Mouse (Mus musculus) thymus, adult 18-20 months (tissue): Measurements from ENCODE around the gene Mipep.

Experiments
- DNase-seq, 2 experiments: peaks; one replicate each; pipeline ENCODE4 v3.0.0; 2022; ENCODE audit warnings: mixed read lengths in 2 of 2

Mipep gene

GRCm38 (mm10) chr14:60784427-60785315 lies at the start of gene Mipep:
TSS of gene Mipep (plus strand) at chr14:60784573.
- peak; percentile 75 to 83 for DNase-seq

DNA sequence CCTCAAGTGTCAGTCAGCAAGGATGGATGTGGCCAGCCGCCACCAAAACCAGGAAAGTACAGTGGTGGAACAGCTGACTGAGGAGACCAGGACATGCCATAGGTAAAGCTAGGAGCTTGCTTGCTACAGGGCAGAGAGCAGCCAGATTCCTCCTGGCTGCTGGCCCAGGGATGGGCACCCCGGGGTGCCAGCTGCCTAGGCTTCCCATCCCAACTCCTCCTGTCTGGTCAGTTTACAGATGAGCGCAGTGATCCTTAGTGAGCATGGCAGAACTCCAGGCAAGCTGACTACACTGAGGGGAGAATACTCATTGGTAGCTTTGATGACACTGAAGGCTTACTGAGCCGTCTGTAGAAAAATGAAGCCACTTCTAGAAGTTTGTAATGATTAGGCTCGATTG lies 49.2 kb upstream of the Mipep start:
- DNase-seq, result no peak

DNA sequence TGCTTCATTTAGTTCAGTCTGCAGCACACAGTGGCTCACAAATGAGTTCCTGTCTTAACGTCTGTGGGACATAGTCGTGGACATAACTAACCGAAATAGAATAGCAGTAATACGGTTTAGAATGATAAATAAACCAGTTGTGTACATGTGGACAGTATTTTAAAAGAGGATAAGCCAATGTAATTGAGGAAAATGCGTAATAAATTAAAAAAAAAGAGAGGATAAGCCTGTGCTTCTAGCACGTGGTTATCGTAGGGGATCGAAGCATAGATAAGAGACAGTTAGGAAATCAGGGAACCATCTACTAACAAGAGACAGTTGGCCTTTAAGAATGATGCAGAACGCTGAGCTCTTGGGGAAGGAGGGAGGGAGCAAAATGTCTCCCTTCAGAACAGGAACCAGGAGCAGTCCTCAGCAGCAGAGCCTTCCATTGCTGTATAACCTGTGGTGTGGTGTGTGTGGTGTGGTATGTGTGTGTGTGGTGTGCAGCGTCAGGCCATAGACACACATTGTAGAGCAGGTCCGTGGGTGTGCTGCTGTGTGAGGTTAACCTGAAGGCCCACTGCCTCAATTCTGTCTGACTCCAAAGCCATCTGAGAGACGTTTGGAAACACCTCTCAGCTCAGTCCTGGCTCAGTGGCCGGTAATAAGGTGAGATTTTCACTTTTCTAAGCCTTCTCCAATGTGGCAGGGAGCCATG lies 48.4 kb upstream of the Mipep start:
- peak in 1 of 2 experiments; percentile 35 for DNase-seq

DNA sequence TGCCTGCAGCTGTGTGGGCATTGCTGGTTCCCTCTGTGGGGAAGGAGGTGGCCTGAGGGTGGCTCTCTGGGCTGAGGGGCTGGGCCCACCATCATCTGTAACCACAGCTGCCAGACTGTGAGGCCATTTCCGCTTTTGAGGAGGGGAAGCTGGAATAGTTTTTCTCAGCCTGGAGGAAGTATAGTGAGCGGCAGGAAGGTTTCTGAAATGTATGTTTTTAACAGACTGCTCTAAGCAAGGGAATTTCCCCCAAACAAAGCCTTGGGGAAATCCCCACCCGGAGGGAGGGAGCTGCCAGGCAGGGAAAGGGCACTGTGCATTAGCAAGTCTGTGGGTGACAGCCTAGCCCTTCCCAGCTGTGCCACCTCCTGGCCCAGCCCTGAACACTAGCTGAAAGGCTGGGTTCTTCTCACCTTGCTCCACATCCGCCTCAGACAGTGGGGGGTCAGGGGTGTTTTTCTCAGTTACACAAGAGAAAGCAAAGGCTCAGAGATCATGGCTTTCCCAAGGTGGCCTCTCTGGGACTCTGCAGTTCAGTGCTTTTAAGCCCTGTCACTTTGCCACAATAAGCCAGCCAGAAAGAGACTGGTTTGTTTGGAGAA lies 47.7 kb upstream of the Mipep start:
- peak; percentile 65 to 83 for DNase-seq

DNA sequence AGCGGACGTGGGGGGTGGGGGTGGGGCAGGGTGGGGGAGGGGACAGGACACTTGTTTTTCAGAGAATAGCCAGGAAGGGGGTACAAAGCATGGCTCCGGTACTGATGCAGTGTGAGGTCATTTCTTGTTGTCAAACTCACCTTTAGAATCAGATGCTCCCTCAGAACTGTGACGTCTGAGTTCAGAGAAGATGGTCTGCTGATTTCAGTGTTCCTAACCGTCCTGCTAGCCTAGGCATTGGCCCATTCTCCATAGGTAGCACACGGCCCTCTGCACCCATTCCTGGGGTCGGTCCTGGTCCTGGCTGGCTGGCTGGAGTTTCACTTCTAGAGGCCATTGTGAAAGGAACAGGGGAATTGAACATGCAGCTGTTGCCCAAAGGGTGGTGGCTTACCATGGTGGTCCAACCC lies 47.2 kb upstream of the Mipep start:
- no peak for DNase-seq

- DNase-seq, result peak in 1 of 2 experiments; percentile 56
These were observed 45.9 kb upstream of the Mipep start for GRCm38 (mm10) chr14:60738434-60738938.

GRCm38 (mm10) chr14:60739155-60739554 lies 45.2 kb upstream of the Mipep start:
- no peak for DNase-seq

GRCm38 (mm10) chr14:60739616-60740015 lies 44.8 kb upstream of the Mipep start:
- DNase-seq, result peak in 1 of 2 experiments; percentile 39

DNA sequence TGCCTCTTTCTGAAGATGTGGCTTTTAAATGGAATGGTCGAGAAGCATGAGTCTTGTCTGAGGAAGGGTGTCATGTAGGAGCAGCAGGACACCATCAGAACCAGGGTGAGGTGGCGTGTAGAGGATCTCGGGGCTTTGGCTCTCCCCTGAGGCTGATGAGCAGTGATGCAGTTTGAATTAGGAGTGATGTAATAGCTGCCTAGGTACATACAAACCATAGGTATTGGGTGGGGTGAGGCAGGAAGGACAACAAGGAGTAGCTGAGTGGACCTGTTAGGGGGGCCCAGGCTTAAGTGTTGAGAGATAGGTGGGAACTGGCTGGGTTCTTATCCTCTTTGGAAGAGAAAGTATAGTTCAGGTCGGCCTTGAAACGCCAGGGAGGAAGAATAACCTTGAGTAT lies 43.9 kb upstream of the Mipep start:
- no peak for DNase-seq

DNA sequence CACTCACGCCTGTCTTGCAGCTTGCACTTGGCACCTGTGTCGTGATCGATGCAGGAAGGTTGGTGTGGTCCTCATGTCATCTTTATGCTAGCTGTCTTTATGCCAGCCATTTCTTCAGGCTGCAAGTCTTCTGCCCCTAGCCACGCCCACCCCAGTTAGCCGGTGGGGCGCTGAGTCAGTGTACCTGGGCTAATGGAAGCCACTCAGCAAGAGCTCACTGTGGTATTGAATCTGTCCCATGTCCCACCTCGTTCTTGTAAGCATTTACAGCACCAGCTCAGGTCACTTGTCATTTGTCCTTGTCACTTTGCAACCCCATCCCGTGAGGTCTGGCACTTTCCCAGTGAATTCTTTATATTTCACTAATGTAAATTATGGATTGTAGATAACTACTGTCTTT lies 43.3 kb upstream of the Mipep start:
- no peak for DNase-seq

DNA sequence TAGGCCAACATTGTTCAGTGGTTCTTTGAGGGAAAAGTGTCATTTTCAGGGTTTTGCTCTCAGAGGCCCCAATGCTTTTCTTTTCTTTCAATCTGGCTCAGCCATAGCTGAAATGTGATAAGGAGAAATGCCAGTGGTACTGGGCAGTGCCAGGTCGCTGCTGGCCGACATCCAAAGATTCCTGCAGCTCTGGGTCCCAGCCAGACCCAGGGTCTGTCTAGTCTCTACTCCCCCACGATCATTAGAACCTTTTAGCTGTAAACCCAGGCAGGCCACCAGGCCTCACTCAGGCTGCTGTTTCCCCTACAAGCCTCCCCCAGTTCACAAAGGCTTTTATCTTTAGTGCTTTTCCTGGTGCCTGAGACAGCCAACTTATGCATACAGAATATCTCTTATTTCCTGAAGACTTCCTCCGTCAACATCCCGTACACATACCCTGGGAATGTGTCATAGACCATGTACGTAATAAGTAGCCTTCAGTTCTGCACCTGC lies 42.8 kb upstream of the Mipep start:
- no peak for DNase-seq

DNA sequence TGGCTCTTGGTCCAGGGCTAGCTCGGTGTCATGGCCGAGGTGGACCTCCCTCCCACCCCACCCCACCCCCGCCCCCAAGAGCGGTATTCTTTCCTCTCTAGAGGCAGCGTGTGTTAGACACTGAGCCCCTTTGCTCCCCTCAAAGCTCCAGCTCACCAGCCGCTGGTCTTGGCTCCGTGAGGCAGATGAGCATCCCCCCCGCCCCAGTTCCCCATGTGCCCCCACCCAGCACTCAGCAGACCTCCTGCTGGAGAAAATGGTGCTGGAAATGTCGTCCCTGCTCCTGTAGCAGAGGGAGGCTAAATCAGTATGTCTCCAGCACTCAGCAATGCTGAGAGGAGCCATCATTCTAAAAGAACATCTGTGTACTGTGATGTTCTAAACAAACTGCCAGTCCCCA lies 40.7 kb upstream of the Mipep start:
- DNase-seq, result no peak

DNA sequence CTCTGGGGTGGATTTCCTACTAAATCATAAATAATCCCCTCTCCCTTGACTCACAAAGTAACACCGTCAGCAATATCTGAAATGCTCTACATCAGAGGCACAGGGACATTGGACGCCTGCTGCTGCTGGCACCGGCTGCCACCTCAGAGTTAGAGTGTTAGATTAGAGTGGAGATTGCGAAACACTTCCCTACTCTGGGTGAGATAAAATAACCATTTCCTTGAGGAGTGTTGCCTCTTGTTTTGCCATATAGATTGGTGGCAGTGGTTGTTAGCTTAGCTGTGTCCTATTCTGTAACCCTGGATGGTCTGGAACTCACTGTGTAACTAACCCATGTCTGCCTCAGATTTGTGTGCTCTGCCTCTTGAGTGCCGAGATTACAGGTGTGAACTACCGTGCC lies 39.2 kb upstream of the Mipep start:
- no peak for DNase-seq

DNA sequence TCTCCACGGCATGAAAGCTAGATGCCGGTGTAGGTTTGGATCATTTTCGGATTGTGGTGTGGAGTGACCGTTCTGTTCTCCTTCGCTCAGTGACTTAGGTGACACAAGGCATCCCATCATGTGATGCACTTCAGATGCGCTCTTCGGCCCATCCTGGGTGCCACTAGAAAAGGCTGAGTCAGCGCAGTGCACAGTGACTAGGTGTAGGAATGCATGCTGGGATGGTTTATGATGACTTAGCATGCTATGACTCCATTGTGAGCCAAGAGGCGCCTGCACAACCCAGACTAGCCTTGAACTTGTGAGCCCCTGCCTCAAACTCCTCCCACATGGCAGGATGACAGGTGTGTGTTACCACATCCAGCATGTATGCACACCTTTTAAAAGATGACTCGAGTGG lies 38.2 kb upstream of the Mipep start:
- DNase-seq, result no peak

DNA sequence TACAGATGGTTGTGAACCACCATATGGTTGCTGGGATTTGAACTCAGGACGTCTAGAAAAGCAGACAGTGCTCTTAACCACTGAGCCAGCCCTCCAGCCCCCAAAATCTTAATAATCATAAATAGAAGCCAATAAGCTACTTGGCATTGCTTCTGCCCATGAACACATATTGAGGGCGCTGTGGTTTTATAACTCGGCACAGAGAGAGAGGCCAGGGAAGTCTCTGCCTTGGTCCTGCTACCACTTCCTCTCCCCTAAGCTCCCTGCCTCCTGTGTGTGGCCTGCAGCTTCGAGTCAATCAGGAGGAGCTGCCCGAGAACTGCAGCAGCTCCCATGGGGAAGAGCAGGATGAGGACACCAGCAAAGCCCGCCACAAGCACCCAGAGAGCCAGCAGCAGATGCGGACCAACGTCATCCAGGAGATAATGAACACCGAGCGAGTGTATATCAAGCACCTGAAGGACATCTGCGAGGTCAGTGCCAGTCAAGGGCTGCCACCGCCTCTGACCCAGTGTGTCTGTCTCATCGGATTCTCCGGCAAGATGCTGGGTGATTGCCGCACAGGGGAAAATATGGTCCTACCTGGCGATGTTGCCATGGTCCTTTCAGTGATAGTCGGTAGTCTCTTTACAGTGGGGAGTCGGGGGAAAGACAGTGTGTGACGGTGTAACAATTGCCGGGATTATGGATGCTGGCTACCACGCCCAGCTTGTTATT lies 37.1 kb upstream of the Mipep start:
- no peak for DNase-seq

GRCm38 (mm10) chr14:60749880-60750279 lies 34.5 kb upstream of the Mipep start:
- DNase-seq, result no peak

DNA sequence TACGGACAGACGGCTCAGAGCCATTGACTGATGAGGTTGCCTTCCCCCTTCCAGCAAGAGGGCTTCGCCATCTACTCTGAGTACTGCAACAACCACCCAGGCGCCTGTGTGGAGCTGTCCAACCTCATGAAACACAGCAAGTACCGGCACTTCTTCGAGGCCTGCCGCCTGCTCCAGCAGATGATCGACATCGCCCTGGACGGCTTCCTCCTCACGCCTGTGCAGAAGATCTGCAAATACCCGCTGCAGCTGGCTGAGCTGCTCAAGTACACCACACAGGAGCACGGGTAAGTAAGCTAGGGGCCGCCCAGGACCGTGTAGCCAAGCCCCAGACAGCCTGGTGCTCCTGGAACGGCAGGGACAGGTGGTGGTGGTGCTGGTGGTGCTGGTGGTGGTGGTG lies 32.8 kb upstream of the Mipep start:
- no peak for DNase-seq

DNA sequence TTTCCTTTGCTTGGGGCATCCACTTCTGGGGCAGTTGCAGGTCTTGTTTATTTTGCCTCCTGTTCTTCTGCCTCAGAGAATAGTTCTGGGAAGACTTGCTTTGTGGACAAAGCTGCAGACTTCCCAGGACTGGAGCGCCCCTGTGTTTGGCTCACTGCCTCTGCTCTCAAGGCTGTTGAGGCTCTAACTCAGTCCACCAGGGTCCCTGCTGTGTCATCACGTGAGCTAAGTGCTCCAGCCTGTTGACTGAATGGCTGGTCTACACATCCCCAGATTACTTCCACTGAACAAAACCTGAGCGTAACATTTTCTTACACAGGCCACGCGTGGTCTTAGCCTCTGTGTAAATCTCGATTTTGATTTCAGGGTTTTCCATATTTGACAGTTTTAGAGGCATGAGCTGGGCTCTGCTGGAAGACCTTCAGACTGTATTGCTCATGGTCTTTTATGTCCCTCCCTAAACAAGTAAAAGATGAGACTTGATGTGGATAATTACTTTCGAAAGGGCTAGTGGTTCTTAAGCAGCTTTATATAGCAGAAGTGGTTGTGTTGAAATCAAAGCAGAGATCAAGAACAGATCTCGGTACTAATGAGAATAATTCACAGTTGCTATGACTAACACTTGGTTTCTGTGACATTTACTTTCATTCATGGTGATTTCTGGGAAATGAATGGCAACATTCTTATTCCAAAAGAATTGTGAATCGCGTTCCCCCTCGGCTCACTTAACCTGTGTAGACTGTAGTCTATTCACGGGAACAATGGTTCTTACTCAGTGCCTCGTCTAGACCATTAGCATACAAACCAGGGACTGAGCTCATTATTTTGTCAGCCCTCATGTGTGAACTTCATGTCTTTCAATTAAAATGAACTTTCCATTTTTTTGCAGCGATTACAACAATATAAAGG lies 31.2 kb upstream of the Mipep start:
- no peak for DNase-seq

GRCm38 (mm10) chr14:60753801-60754126 lies 30.6 kb upstream of the Mipep start:
- no peak for DNase-seq

GRCm38 (mm10) chr14:60754656-60755055 lies 29.7 kb upstream of the Mipep start:
- no peak for DNase-seq

DNA sequence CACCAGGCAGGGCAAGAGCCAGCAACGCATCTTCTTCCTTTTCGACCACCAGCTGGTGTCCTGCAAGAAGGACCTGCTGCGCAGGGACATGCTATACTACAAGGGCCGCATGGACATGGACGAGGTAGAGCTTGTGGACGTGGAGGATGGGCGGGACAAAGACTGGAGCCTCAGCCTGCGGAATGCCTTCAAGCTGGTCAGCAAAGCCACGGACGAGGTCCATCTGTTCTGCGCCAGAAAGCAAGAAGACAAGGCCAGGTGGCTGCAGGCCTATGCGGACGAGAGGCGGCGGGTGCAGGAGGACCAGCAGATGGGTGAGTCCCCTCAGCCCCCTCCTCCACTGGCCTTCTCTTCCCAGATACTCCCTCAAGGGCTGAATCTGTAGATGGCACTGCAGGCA lies 28.1 kb upstream of the Mipep start:
- DNase-seq, result no peak

- DNase-seq, result no peak
These were observed 27.1 kb upstream of the Mipep start for GRCm38 (mm10) chr14:60757265-60757664.
